Mouse (Mus musculus) adrenal gland, adult 2 months (tissue): ENCODE results near the gene Tbrg1. TPM values are rescaled to one million over a fixed set of nuclear protein-coding genes. Genes with fewer than 3 reads are reported as not detected.
A peak's percentile ranks its signal among the peaks of the same experiment; 100 is the strongest.

Experiments
- DNase-seq: peaks from one replicate; pipeline ENCODE4 v3.0.0; 2021
- long read RNA-seq: library from polyadenylated mRNA; stranded (forward); transcript quantifications from one replicate; pipeline ENCODE4 v2.0.0, GENCODE M21; 2021
- polyA plus RNA-seq: library from polyadenylated mRNA; depleted of rRNA; stranded (reverse); fragments of >200 nt; gene quantifications from 2 replicates; pipeline ENCODE4 v1.2.3, GENCODE M21; 2012; rRNA removed
- total RNA-seq, 2 experiments: library from RNA; stranded (reverse); gene quantifications; 2 replicates each; pipeline ENCODE4 v1.2.3; 2021

Tbrg1 gene
- total RNA-seq, result 10 to 100 TPM; 74.5 to 81.1 TPM
- 23.7 and 28.7 TPM in 2 replicates for polyA plus RNA-seq
- long read RNA-seq, transcript Tbrg1-201 (9 exons, 1,984 nt), result major isoform, 91 of 101 reads
- long read RNA-seq, partial matches to known transcripts, result 6 of 101 reads
- long read RNA-seq, other reads (novel, unspliced or antisense), result 4 of 101 reads

GRCm38 (mm10) chr9:37656931-37657481 is at the start of gene Tbrg1:
Gene Tbrg1 (minus strand): TSS chr9:37657312.
- peak; percentile 91 for DNase-seq

DNA sequence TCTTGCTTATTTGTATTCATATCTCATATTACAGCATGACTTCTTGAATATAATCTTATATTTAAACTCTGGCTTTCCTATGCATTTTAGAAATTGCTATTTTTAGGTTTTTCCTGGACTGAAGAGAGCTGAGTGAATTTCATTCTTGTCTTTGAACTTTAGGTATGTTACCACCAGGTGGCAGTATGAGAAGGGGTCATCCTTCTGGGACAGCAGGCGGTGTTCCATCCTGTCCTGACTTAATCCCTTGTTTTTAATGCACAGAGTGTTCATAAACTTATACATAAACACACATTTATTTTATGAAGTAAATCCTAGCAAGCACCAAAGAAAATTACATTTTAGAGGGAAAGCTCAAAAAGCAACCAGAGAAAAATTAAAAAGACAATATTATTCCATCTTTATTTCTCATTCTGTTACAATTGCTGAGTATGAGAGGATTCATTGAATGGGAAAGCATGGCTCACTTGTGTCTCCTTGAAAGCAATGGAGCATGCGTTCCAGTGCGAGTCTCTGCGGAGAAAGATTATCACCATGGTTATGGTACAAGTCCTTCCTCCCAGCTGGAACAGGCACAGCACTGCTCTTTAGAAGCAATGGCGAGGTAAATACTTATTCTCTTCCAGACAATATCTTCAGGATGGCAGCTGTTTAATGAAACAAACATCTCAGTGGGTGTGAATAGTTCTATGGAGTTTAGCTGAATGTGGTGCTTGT is 33.0 kb upstream of the Tbrg1 start:
- no peak for DNase-seq

- DNase-seq, result no peak
These were observed 30.8 kb upstream of the Tbrg1 start for GRCm38 (mm10) chr9:37687941-37688303.

DNA sequence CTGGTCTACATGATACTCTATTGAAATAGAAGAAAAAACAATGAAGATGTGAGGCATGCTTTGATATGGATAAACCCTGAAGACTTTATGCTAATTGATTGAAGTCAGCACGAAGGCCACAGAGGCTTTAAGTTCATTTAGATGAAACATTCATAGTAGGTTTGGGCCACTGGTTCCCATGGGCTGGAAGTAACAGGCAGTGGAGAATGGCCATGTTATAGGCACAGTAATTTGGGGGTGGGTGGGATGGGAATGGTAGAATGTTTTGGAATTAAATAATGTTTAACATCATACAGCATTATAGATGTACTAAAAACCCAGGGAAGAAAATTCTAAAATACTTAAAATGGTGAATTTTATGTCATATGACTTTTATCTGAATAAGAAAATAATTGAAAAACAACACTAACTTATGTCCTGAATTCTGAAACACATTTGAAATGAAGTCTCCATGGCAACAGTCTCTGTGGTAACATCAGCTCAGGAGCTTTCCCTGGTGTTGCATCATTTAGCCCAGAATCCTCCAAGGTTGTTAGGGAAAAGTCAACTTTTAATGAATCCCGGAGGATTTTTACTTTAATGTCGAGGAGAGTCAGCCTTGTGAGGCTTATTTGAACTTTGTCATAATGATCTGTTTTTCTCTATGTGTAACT is 30.3 kb upstream of the Tbrg1 start:
- no peak for DNase-seq

- peak; percentile 6 for DNase-seq
These were observed 24.0 kb upstream of the Tbrg1 start for GRCm38 (mm10) chr9:37681123-37681522.

GRCm38 (mm10) chr9:37675287-37675686 is 18.2 kb upstream of the Tbrg1 start:
- DNase-seq, result no peak

DNA sequence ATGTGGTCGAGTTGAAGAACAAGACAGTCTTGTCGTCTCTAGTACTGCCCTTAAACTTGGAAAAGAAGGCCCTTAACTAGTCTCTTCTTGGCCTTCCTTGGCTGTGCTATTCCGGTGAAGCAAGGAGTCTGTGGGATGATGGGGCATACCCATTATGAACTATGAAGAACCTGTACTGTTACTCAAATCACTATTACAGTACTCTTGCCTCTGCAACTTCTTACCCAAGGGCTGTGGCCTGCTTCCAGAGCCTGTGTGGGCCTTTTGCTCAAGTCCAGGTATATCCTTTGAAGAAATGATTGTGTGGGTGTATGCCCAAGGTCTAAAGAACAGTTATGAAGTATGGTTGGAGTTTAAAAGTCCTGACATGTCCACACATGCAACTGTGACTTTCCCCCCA is 13.1 kb upstream of the Tbrg1 start:
- DNase-seq, result no peak

GRCm38 (mm10) chr9:37669678-37670077 is 12.6 kb upstream of the Tbrg1 start:
- no peak for DNase-seq

GRCm38 (mm10) chr9:37669115-37669514 is 12.0 kb upstream of the Tbrg1 start, which contains the start of gene Panx3:
Gene Panx3 (minus strand): TSS chr9:37669235.
- peak; percentile 35 for DNase-seq

DNA sequence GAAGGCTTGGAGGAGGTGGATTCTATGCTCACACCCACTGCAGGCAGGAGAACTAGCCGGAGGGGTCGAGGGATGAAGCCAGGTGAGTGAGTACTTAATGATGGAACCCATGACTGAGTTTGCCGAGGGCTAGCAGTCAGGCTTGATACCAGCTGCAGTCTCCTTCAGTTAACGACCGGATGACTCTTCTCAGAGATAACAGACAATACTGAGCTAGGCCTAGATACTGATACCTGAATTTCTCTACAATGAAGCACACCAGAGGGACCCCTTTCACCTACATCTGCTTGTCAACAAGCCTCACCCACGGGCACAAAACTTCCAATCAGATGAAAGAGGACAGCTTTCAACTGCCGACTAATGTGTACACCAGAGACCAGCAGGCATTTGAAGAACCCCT is 8.9 kb upstream of the Tbrg1 start:
- no peak for DNase-seq

- no peak for DNase-seq
These were observed 7.5 kb upstream of the Tbrg1 start for GRCm38 (mm10) chr9:37664604-37665003.

GRCm38 (mm10) chr9:37663210-37663609 is 6.1 kb upstream of the Tbrg1 start:
- no peak for DNase-seq

- DNase-seq, result no peak
These were observed 2.3 kb upstream of the Tbrg1 start for GRCm38 (mm10) chr9:37659413-37659812.

DNA sequence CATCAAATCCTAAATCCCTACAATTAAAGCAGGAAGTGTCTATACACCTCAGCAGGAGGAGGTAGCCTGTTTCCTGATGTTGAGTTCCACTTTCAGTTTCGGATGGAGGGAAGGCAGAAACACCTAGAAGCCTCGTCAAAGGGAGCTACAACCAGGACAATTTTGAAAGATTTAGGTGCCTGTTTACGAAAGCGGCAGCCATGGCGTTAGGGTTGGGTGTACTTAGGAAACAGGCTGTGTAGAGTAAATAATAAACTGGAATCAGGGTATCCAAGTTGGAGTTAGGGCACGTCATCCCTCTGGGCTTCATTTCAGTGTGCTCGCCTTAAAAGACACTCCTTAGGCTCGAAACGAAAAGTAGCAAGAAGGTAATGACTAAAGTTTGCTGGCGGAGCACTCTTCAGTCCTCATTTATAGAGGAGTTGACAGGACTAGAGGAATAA is 652 bp downstream of the Tbrg1 start:
- DNase-seq, result no peak

DNA sequence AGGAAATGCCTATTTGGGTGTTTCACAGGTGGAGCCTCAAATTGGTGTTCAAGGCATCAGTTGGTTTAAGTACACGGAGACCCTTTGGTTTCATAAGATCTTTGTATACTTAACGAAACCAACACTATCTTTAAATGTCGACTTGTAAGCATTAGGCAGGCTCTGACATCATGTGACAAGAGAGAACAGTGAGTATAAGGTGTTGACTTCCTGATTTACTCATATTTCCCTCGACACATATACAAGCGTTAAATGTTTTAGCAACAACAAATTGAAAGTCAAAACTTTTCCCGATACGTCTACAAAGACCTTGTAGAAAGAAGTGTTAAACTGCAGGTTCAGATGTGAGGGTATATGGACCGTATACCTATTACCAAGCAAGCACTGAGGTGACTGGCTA is 1.2 kb downstream of the Tbrg1 start:
- no peak for DNase-seq

GRCm38 (mm10) chr9:37653836-37654235 is 3.3 kb downstream of the Tbrg1 start:
- no peak for DNase-seq

- no peak for DNase-seq
These were observed 6.5 kb downstream of the Tbrg1 start for GRCm38 (mm10) chr9:37650639-37651038.

DNA sequence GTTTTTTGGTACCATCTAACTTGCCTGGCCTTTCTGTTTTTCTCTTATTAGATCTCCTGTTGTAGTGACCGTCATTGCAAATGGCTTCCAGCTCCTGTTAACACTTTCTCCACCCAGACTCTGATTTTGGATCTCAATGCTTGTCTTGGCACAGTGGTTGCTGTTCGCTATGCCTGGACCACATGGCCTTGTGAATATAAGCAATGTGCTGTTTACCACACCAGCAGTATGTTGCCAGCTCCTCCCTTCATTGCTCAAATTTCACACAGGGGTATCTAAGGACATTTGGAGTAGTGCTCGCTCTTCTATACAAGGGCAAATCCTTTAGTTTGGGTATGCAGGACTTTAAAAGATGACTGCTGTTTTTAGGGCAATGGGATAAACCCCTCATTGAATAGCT is 10.9 kb downstream of the Tbrg1 start:
- DNase-seq, result peak; percentile 18

- no peak for DNase-seq
These were observed 18.4 kb downstream of the Tbrg1 start for GRCm38 (mm10) chr9:37638721-37639120.

- DNase-seq, result peak; percentile 51
These were observed 20.1 kb downstream of the Tbrg1 start for GRCm38 (mm10) chr9:37636800-37637542.

GRCm38 (mm10) chr9:37636335-37636734 is 20.8 kb downstream of the Tbrg1 start:
- DNase-seq, result peak; percentile 54

GRCm38 (mm10) chr9:37634269-37634668 is 22.8 kb downstream of the Tbrg1 start:
- no peak for DNase-seq
